Comparison of ENCODE assay signal across 8 mouse cellular contexts in genomic region chr1:74855156-74855555, GRCm38 (mm10). TPM values are rescaled to one million over a fixed set of nuclear protein-coding genes. Genes with fewer than 3 reads are reported as not detected.
DNase-seq lines count a peak whose midpoint lies in the region; ATAC-seq and TF ChIP-seq lines count a peak whose summit lies in the region.

No protein-coding gene starts in this region.

- no peak for TF ChIP-seq POLR2A in myocyte (IDR thresholded peaks at IDR 0.05; ENCODE audit: insufficient read length, low read depth)

- no peaks in the 10 kb centered on the region for H3K36me3 ChIP-seq in hindbrain, embryonic 15.5 days
- H3K36me3 ChIP-seq in myocyte (ENCODE audit: control insufficient read depth, insufficient read depth), result no peaks in the 10 kb centered on the region

- peaks cover 52% of the 10 kb centered on the region for H3K4me1 ChIP-seq in hindbrain, embryonic 15.5 days (replicated peaks)

- no peaks in the 10 kb centered on the region for H3K9me3 ChIP-seq in hindbrain, embryonic 15.5 days

- H3K9ac ChIP-seq in hindbrain, embryonic 15.5 days, result peak overlapping the region; percentile 98

- no peak overlapping the region for H3ac ChIP-seq in myocyte (ENCODE audit: control insufficient read depth, insufficient read length)

- peak overlapping the region; percentile 88 for H3K4me3 ChIP-seq in hindbrain, embryonic 15.5 days
- H3K4me3 ChIP-seq in myocyte, result no peak overlapping the region

- peak overlapping the region; percentile 82 for H3K4me2 ChIP-seq in hindbrain, embryonic 15.5 days
- H3K4me2 ChIP-seq in myocyte (ENCODE audit: low read depth), result peak overlapping the region; percentile 49

- H3K27me3 ChIP-seq in hindbrain, embryonic 15.5 days, result no peaks in the 10 kb centered on the region
- peaks cover 85% of the 10 kb centered on the region for H3K27me3 ChIP-seq in myocyte (ENCODE audit: control insufficient read depth, insufficient read depth, insufficient read length)

- H3K27ac ChIP-seq in hindbrain, embryonic 15.5 days (replicated peaks), result peak overlapping the region; percentile 89

- WGBS in hindbrain, embryonic 15.5 days, result under 1% methylated on average over 46 of the region's 48 CpGs

- peak; percentile 50 for DNase-seq in embryo, embryonic 10 days (ENCODE audit: low spot score)
- no peak for DNase-seq in embryo, embryonic 11 days
- peak; percentile 35 for DNase-seq in right cerebral cortex, adult 18-20 months
- no peak for DNase-seq in right cerebral cortex, postnatal 14 days
- no peak for DNase-seq in left cerebral cortex, adult 8-10 months (ENCODE audit: low spot score in 2 of 2)
- DNase-seq in layer of hippocampus, postnatal 14 days (ENCODE audit: low spot score in 2 of 2), result no peak

- H3K79me2 ChIP-seq in myocyte (ENCODE audit: control insufficient read depth, insufficient read depth), result no peaks in the 10 kb centered on the region

- no peak; the same call in 1 of the 2 replicates for ATAC-seq in hindbrain, embryonic 15.5 days (ENCODE audit: low FRiP score, low read depth)

TF ChIP-seq in myocyte, 11 proteins besides CTCF, POLR2A, EP300 and RAD21:
- TF ChIP-seq TCF12 (IDR thresholded peaks at IDR 0.05; ENCODE audit: insufficient read depth, poor library complexity, severe bottlenecking) (no peak), POLR2AphosphoS2 (IDR thresholded peaks at IDR 0.05; ENCODE audit: insufficient read length, low read depth) (no peak), E2F4 (IDR thresholded peaks at IDR 0.05; ENCODE audit: insufficient read depth) (no peak), MAX (IDR thresholded peaks at IDR 0.05; ENCODE audit: low read depth) (no peak), REST (IDR thresholded peaks at IDR 0.05; ENCODE audit: insufficient read depth, insufficient read length) (no peak), TCF3 (IDR thresholded peaks at IDR 0.05; ENCODE audit: insufficient read length, low read depth) (no peak), CEBPB (IDR thresholded peaks at IDR 0.05; ENCODE audit: insufficient read depth, poor library complexity, severe bottlenecking) (no peak), USF1 (IDR thresholded peaks at IDR 0.05; ENCODE audit: low read depth) (no peak), MYOG (IDR thresholded peaks at IDR 0.05; ENCODE audit: control insufficient read depth in 1 of 3, insufficient read depth in 1 of 3, insufficient read length in 2 of 3, low read depth in 2 of 3) (no peak), SRF (IDR thresholded peaks at IDR 0.05; ENCODE audit: control insufficient read depth, insufficient read length, low read depth) (no peak), MYOD1 (IDR thresholded peaks at IDR 0.05; ENCODE audit: control insufficient read depth in 1 of 3, insufficient read length in 2 of 3, low read depth in 2 of 3) (no peak)

RNA-seq across cellular contexts. Expression of gene Cdk5r2, which starts 0.4 kb away (rescaled TPM):
- polyA plus RNA-seq in hindbrain, embryonic 15.5 days (2015; fragmentation: Nextera tagmentation; extraction: Ambion mirVana), result 11.1 and 12.4 TPM in 2 replicates
- 0.05 TPM for polyA plus RNA-seq in myocyte (2012; fragmentation: generic; extraction: Trizol)
- total RNA-seq in left cerebral cortex, adult 8-10 months (2022), result 100 to 1,000 TPM; 264 to 303 (median 291) TPM
- total RNA-seq in layer of hippocampus, postnatal 14 days (2021), result 100 to 1,000 TPM; 270 to 283 TPM

RNA-seq across cellular contexts. Expression of gene Fev, which starts 30.1 kb away (rescaled TPM):
- polyA plus RNA-seq in hindbrain, embryonic 15.5 days (2015; fragmentation: Nextera tagmentation; extraction: Ambion mirVana), result 3.5 and 5.0 TPM in 2 replicates
- not detected for polyA plus RNA-seq in myocyte (2012; fragmentation: generic; extraction: Trizol)
- under 1 TPM in 1 of 4 experiments, not detected in 3; 0.37 TPM for total RNA-seq in left cerebral cortex, adult 8-10 months (2022)
- total RNA-seq in layer of hippocampus, postnatal 14 days (2021), result not detected

RNA-seq across cellular contexts. Expression of gene Cryba2, which starts 37.8 kb away (rescaled TPM):
- 1.8 and 2.9 TPM in 2 replicates for polyA plus RNA-seq in hindbrain, embryonic 15.5 days (2015; fragmentation: Nextera tagmentation; extraction: Ambion mirVana)
- not detected for polyA plus RNA-seq in myocyte (2012; fragmentation: generic; extraction: Trizol)
- under 1 TPM in 1 of 4 experiments, not detected in 3; 0.58 TPM for total RNA-seq in left cerebral cortex, adult 8-10 months (2022)
- under 1 TPM in 1 of 2 experiments, not detected in 1; 0.91 TPM for total RNA-seq in layer of hippocampus, postnatal 14 days (2021)

Comparison
In these comparisons a context has a peak if more than half of its experiments do, and no peak if none do; other contexts are left out.
1. DNase-seq: peak in embryo, embryonic 10 days (single experiment) and right cerebral cortex, adult 18-20 months (single experiment); none in embryo, embryonic 11 days (single experiment), right cerebral cortex, postnatal 14 days (single experiment), left cerebral cortex, adult 8-10 months (0 of 2) and layer of hippocampus, postnatal 14 days (0 of 2).